Mouse (Mus musculus) liver, embryonic 16.5 days (tissue): Measurements from ENCODE around the gene Qtrt1. TPM values are rescaled to one million over a fixed set of nuclear protein-coding genes. Genes with fewer than 3 reads are reported as not detected.
A peak's percentile ranks its signal among the peaks of the same experiment; 100 is the strongest.

Experiments used
- ATAC-seq: fragments of 200-750 bp; cut with Nextera tagmentation; 2 replicates; pipeline ENCODE4 v1.8.0; 2017; ENCODE audit warnings: low read depth, mild to moderate bottlenecking, moderate number of reproducible peaks, moderate library complexity
- H3K27ac ChIP-seq: fragments of 300-500 bp; sonication (generic); 2 replicates; pipeline ENCODE4 v1.5.1; 2014; ENCODE audit warnings: mild to moderate bottlenecking, low read length
- H3K27me3 ChIP-seq: fragments of 300-500 bp; sonication (generic); 2 replicates; pipeline ENCODE4 v1.6.1; 2014; ENCODE audit warnings: low read depth, low read length, mixed read lengths; ENCODE audit not compliant: control insufficient read depth, insufficient read depth
- H3K36me3 ChIP-seq: fragments of 300-500 bp; sonication (generic); 2 replicates; pipeline ENCODE4 v1.6.1; 2014; ENCODE audit warnings: mild to moderate bottlenecking; ENCODE audit not compliant: control insufficient read depth, insufficient read depth
- H3K4me1 ChIP-seq: fragments of 300-500 bp; sonication (generic); 2 replicates; pipeline ENCODE4 v1.6.1; 2014; ENCODE audit warnings: low read depth, low read length, mixed read lengths; ENCODE audit not compliant: control insufficient read depth
- H3K4me2 ChIP-seq: fragments of 300-500 bp; sonication (generic); 2 replicates; pipeline ENCODE4 v1.6.1; 2014; ENCODE audit warnings: low read depth, low read length, mixed read lengths
- H3K4me3 ChIP-seq: fragments of 300-500 bp; sonication (generic); 2 replicates; pipeline ENCODE4 v1.5.1; 2014; ENCODE audit warnings: low read depth, mild to moderate bottlenecking, low read length
- H3K9ac ChIP-seq: fragments of 300-500 bp; sonication (generic); 2 replicates; pipeline ENCODE4 v1.6.1; 2014; ENCODE audit warnings: low read depth, low read length
- H3K9me3 ChIP-seq: fragments of 300-500 bp; sonication (generic); replicated peaks from 2 replicates; pipeline ENCODE4 v1.6.1; 2016; ENCODE audit warnings: low read length; ENCODE audit not compliant: control insufficient read depth
- WGBS: fragments of 180-500 bp; shearing (Covaris S2); extraction: QIAGEN DNeasy Blood & Tissue Kit; methylation state at CpG from one replicate; pipeline ENCODE4 v1.1.7; 2014; ENCODE audit not compliant: insufficient replicate concordance; 5-methylcytosine and 5-hydroxymethylcytosine counted together
- polyA plus RNA-seq: library from polyadenylated mRNA; unstranded; fragments of >200 nt; fragmentation: Nextera tagmentation; extraction: Ambion mirVana; gene quantifications from 2 replicates; pipeline ENCODE4 v1.2.1, GENCODE M21; 2015

Qtrt1 gene
- polyA plus RNA-seq, 1 experiment from 2014 or later, result 15.8 TPM

DNA sequence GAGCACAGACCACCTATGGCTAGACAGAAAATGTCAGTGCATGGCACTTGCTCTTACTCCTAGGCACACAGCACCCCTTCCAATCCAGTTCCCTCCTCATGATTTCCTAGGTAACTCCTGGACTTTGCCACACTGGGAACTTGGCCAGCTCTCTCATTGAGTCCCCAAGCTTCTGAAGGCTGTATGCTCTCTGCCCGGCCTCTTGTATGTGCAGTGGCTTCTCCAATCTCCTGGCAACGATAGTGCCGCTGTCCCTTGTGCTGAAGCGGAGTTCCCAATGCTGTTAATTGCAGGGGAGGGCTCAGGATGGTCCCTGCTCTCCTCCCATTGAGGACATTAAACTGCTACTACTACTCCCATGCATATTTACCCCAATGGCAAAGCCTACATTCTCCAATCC lies 3.7 kb upstream of the Qtrt1 start:
- 10% methylated on average over 4 of the region's 4 CpGs for WGBS
- Histone ChIP-seq H3K27ac (no peak overlapping the region), H3K27me3 (no peaks in the 10 kb centered on the region), H3K4me1 (peaks cover 12% of the 10 kb centered on the region), H3K9ac (no peak overlapping the region), H3K9me3 (no peaks in the 10 kb centered on the region), H3K4me3 (no peak overlapping the region), H3K36me3 (peaks cover 23% of the 10 kb centered on the region), H3K4me2 (no peak overlapping the region)
- ATAC-seq, result peak; percentile 10; the same call in 1 of the 2 replicates

DNA sequence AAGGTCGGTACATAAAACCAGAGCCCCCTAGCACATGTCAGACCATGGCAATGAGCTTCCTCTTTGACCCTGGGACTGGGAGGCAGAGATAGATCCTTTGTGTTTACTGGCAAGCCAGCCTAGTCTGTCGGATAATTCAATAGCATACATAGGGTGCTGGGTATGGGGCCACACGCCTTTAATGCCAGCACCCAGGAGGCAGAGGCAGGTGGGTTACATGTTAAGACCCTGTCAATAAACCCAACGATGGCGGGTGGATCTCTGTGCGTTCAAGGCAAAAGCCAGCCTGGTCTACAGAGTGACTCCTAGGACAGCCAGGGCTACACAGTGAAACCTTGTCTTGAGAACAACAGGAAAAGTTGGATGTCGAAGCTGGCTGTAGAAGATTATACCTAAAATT lies 3.0 kb upstream of the Qtrt1 start:
- no peaks in the 10 kb centered on the region for H3K9me3 ChIP-seq
- no peak overlapping the region for H3K9ac ChIP-seq
- peaks cover 18% of the 10 kb centered on the region for H3K36me3 ChIP-seq
- H3K27ac ChIP-seq, result no peak overlapping the region
- 59% methylated on average over 7 of the region's 7 CpGs for WGBS
- no peak overlapping the region for H3K4me3 ChIP-seq
- peaks cover 12% of the 10 kb centered on the region for H3K4me1 ChIP-seq
- no peak for ATAC-seq
- H3K27me3 ChIP-seq, result no peaks in the 10 kb centered on the region
- H3K4me2 ChIP-seq, result no peak overlapping the region

DNA sequence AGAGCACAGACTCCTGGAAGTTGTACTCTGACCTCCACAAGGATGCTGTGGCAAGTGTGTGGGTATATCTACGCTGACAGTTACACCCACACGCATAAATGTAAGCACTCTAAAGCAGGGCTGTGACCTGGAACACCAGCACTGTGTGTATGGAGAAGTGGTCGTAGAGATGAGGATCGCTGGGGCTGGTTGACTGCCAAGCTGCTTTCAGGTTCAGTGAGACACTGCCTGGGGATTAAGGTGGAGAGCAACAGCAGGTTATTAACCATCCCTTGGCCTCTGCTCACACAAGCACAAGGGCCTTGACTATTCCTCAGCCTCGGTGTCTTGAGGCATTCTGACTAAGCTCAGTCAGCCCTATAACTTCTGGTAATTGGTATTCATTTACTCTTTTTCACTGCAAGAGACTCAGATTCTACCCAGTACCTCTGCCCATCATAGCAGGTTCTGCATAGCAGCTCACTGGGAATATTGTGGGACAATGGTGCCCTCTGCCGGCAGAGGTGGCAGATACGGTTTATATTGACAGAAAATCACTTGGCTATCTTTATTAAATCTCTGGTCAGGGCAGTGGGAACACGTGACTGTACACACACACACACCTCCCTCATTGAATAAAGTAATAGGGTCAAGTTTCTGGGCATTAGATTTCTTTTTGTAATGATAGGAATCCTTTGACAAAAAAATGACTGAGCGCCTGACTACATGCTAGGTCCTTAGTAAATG lies 1.9 kb upstream of the Qtrt1 start:
- Histone ChIP-seq H3K4me3 (no peak overlapping the region), H3K9me3 (no peaks in the 10 kb centered on the region), H3K36me3 (peaks cover 9% of the 10 kb centered on the region), H3K27ac (no peak overlapping the region), H3K4me2 (no peak overlapping the region), H3K27me3 (no peaks in the 10 kb centered on the region), H3K9ac (no peak overlapping the region), H3K4me1 (peaks cover 12% of the 10 kb centered on the region)
- ATAC-seq, result no peak
- 32% methylated on average over 9 of the region's 9 CpGs for WGBS

DNA sequence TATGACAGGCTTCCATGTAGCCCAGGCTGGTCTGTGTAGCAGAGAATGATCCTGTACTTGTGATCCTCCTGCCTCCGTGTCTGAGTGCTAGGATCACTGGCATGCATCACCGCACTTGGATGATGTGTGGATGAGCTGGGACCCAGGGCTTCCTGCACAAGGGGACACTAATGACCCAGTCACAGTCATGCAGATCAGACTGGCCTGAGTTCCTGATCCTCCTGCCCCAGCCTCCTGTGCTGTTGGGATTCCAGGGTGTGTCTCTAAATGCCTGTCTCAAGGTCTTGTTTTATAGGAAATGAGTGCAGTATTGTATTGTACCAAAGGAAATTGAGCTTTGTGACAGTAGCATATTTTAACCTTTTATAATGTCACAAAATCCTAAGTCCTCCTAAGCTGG lies 6.2 kb downstream of the Qtrt1 start:
- H3K9me3 ChIP-seq, result no peaks in the 10 kb centered on the region
- peaks cover 7% of the 10 kb centered on the region for H3K4me1 ChIP-seq
- peaks cover 4% of the 10 kb centered on the region for H3K36me3 ChIP-seq
- H3K4me2 ChIP-seq, result no peak overlapping the region
- ATAC-seq, result no peak
- no peak overlapping the region for H3K27ac ChIP-seq
- H3K9ac ChIP-seq, result no peak overlapping the region
- 87% methylated on average over 2 of the region's 2 CpGs for WGBS
- H3K4me3 ChIP-seq, result no peak overlapping the region
- no peaks in the 10 kb centered on the region for H3K27me3 ChIP-seq

DNA sequence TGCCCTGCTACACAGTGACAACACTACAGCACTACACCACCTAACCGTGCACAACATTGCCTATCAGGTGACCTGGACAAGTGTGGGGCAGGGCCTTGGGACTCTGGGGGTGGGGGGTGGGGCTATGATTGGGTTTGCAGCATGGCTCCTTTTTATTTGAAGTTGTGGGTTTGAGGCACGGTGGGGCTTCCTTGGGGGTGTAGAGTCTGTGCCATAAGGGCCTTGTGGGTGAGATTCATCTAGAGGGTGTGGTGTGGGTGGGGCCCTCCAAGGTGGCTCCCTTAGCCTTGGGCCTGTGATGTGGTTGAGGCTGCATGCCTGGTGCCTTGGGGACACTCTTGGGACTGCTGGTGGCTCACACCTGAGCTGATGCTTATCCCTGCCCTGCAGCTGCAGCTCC lies 8.0 kb downstream of the Qtrt1 start:
- Histone ChIP-seq H3K27me3 (no peaks in the 10 kb centered on the region), H3K4me2 (no peak overlapping the region), H3K4me1 (peaks cover 15% of the 10 kb centered on the region), H3K9me3 (no peaks in the 10 kb centered on the region), H3K9ac (no peak overlapping the region), H3K27ac (no peak overlapping the region), H3K4me3 (no peak overlapping the region), H3K36me3 (peaks cover 4% of the 10 kb centered on the region)
- 48% methylated on average over 2 of the region's 2 CpGs for WGBS
- no peak for ATAC-seq

DNA sequence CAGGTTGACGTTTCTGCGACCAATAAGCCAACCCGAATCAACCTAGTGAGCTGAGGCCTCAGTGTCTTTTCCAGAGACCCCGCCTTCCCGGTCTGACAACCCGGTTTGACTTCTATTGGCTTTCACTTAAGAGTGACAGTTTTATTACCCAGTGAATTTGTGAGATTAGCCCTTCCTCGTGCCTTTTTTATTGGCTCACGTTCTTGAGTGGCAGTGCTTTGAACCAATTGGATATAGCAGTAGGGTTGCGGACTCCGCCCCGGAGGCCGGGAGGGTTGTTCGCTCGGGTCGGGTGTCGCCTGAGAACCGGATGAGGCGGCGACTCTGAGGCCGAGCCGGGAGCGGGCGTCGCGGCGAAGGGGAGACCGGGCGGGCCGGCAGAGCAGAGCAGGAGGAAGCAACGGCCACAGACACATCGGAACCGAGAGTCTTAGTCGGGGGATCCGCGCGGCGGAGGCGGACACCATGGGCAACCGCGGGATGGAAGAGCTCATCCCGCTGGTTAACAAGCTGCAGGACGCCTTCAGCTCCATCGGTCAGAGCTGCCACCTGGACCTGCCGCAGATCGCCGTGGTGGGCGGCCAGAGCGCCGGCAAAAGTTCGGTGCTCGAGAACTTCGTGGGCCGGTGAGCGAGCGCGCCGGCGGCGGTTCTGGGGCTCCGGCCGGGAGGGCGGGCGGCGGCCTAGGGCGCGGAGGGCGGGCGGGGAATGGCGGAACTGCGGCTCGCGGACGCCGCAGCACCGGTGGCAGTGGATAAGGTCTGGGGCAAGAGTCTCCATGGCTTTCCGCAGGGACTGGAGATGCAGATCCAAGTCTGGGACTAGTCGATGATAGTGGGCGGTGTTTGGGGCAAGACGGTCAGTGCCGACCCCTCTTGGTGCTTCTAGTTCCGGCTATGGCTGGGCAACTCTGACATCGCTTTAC lies 13.3 kb downstream of the Qtrt1 start, which contains the start of gene Dnm2:
Dnm2 (plus strand) TSS at position 278 of the 925 bp plus-strand sequence.
- H3K9me3 ChIP-seq, result no peaks in the 10 kb centered on the region
- peak within 1 kb of the TSS; percentile 98 for H3K9ac ChIP-seq
- under 1% methylated on average over 81 of the region's 82 CpGs for WGBS
- peaks cover 4% of the 10 kb centered on the region for H3K36me3 ChIP-seq
- no peaks in the 10 kb centered on the region for H3K27me3 ChIP-seq
- H3K4me2 ChIP-seq, result peak within 1 kb of the TSS; percentile 75
- peak; percentile 96 for ATAC-seq
- H3K4me3 ChIP-seq, result peak within 1 kb of the TSS; percentile 95
- peaks cover 24% of the 10 kb centered on the region for H3K4me1 ChIP-seq
- peak within 1 kb of the TSS; percentile 94 for H3K27ac ChIP-seq

DNA sequence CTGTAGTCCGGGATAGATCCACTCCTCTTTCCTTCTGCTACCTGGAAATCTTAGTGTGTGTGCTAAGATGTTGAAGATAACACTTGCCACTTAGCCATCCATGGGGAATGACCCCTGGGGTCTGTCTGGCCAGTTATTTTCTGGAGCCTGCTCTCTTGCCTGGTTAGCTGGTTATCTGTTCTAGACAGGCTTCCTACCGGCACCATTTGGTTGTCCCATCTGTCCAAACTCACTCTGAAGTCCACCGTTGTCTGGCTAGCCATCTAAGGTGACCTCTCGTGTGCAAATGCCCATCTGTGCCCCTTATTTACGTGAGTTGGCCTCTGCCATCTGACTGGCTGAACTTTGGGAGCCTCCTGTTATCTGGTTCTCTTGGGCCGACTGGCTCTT lies 13.9 kb downstream of the Qtrt1 start:
- H3K4me2 ChIP-seq, result peak overlapping the region; percentile 75
- ATAC-seq, result no peak
- WGBS, result under 1% methylated on average over 6 of the region's 6 CpGs
- H3K27me3 ChIP-seq, result no peaks in the 10 kb centered on the region
- H3K9me3 ChIP-seq, result no peaks in the 10 kb centered on the region
- H3K36me3 ChIP-seq, result peaks cover under 1% of the 10 kb centered on the region; the same call in 1 of the 2 replicates
- H3K9ac ChIP-seq, result peak overlapping the region; percentile 98
- peak overlapping the region; percentile 94 for H3K27ac ChIP-seq
- H3K4me3 ChIP-seq, result peak overlapping the region; percentile 95
- peaks cover 25% of the 10 kb centered on the region for H3K4me1 ChIP-seq

DNA sequence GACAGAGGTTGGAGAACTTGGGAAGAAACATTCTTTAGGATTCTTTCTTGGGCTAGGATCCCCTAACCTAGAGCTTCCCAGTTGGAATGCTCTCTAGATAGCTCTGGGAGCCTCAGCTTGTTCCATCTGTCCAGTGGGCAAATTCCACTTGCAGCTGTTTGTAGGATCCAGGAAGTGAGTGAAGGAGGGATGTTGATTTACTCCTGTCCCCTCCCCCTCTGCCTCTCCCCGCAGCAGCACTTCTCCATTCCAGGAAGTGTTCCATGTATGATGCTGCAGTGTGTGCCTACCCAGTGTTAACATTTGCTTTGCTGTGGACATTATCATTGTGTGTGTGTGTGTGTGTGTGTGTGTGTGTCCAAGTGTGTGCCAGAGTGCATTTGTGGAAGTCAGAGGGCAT lies 14.4 kb downstream of the Qtrt1 start:
- H3K4me2 ChIP-seq, result peak overlapping the region; percentile 75
- no peaks in the 10 kb centered on the region for H3K36me3 ChIP-seq
- peak overlapping the region; percentile 95 for H3K4me3 ChIP-seq
- H3K27me3 ChIP-seq, result no peaks in the 10 kb centered on the region
- H3K9ac ChIP-seq, result peak overlapping the region; percentile 98
- H3K9me3 ChIP-seq, result no peaks in the 10 kb centered on the region
- H3K27ac ChIP-seq, result peak overlapping the region; percentile 94
- ATAC-seq, result no peak
- H3K4me1 ChIP-seq, result peaks cover 26% of the 10 kb centered on the region
- 4% methylated on average over 1 of the region's 1 CpGs for WGBS

DNA sequence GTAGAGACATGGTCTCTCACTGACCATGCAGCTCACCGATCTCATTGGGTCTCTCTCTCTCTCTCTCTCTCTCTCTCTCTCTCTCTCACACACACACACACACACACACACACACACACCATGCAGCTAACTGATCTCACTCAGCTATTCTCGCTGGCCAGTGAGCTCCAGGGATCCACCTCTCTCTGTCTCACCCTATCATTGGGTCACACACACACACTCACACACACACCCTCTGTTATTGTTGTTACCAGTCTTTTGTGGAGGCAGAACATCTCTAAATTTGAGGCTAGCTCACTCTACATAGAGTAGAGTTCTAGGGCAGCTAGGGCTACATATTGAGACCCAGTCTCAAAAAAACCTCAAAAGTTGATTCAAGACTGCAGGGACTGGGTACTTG lies 14.9 kb downstream of the Qtrt1 start:
- Histone ChIP-seq H3K4me1 (peaks cover 26% of the 10 kb centered on the region), H3K9ac (peak overlapping the region; percentile 3; the same call in 1 of the 2 replicates), H3K4me3 (peak overlapping the region; percentile 95), H3K4me2 (peak overlapping the region; percentile 75), H3K9me3 (no peaks in the 10 kb centered on the region), H3K36me3 (no peaks in the 10 kb centered on the region), H3K27ac (no peak overlapping the region; the same call in 1 of the 2 replicates), H3K27me3 (no peaks in the 10 kb centered on the region)
- ATAC-seq, result no peak
- WGBS, result 22% methylated on average over 2 of the region's 2 CpGs
